Mouse (Mus musculus): ENCODE data around the gene Crabp1. TPM values are rescaled to one million over a fixed set of nuclear protein-coding genes. Genes with fewer than 3 reads are reported as not detected.
A peak's percentile ranks its signal among the peaks of the same experiment; 100 is the strongest.

The Crabp1 gene
- polyA plus RNA-seq, 1 experiment from 2014 or later = 1,341 TPM

GRCm38 (mm10) chr9:54782504-54782903 lies 18.0 kb downstream of the Crabp1 start:
- DNase-seq (ENCODE audit: low spot score) = no peak
- H3K27ac ChIP-seq (replicated peaks) = peak overlapping the region; percentile 72
- H3K4me1 ChIP-seq = peaks cover 52% of the 10 kb centered on the region
- H3K9me3 ChIP-seq = no peaks in the 10 kb centered on the region
- no peak overlapping the region for H3K4me3 ChIP-seq
- H3K27me3 ChIP-seq (replicated peaks; ENCODE audit: low read depth, poor library complexity, severe bottlenecking) = no peaks in the 10 kb centered on the region
- H3K36me3 ChIP-seq (replicated peaks) = no peaks in the 10 kb centered on the region
- WGBS = 60% methylated on average over 15 of the region's 15 CpGs

GRCm38 (mm10) chr9:54784003-54784402 lies 19.5 kb downstream of the Crabp1 start:
- Histone ChIP-seq H3K27me3 (replicated peaks; ENCODE audit: low read depth, poor library complexity, severe bottlenecking) (no peaks in the 10 kb centered on the region), H3K4me3 (no peak overlapping the region), H3K36me3 (replicated peaks) (no peaks in the 10 kb centered on the region), H3K27ac (replicated peaks) (peak overlapping the region; percentile 83), H3K9me3 (no peaks in the 10 kb centered on the region), H3K4me1 (peaks cover 59% of the 10 kb centered on the region)
- peak; percentile 81 for DNase-seq (ENCODE audit: low spot score)
- 22% methylated on average over 3 of the region's 3 CpGs for WGBS

DNA sequence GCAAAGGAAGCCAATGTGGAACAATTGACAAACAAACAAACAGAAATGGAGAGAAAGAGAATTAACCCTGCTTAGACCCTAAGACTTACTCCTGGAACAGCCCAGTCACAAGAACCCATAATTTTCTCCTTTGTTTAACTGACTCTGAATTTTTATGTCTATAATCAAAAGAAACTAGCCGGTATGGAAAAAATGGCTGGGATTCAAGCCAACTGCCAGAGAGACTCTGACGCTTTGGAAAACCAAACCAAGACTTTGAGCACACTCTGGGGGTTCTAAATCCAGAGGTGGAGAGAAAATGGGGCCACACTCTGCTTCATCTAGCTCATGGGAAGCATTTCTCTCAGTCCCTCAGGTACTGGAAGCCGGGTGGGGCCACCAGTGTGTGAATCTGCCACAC lies 20.7 kb downstream of the Crabp1 start:
- Histone ChIP-seq H3K4me3 (no peak overlapping the region), H3K27me3 (replicated peaks; ENCODE audit: low read depth, poor library complexity, severe bottlenecking) (no peaks in the 10 kb centered on the region), H3K9me3 (no peaks in the 10 kb centered on the region), H3K4me1 (peaks cover 59% of the 10 kb centered on the region), H3K27ac (replicated peaks) (peak overlapping the region; percentile 83), H3K36me3 (replicated peaks) (no peaks in the 10 kb centered on the region)
- DNase-seq (ENCODE audit: low spot score) = no peak
- WGBS = 87% methylated on average over 3 of the region's 3 CpGs

DNA sequence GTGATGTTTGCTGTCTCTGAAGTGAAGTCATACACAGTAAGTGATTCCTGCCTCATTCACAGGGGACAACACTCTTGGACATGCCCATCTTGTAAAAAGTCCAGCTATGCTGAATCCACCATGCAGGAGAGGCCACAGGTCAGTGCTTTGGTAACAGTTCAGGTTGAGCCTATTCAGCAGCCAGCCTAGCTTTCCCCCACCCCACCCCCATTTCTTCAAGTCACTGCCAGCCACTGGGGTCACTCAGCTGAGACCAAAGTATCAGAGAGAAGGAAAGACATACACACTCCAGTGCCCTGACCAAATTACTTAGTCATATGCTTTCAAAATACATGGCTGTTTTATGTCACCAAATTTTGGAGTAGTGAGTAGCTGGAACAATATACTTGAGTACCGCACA lies 21.5 kb downstream of the Crabp1 start:
- Histone ChIP-seq H3K4me1 (peaks cover 59% of the 10 kb centered on the region), H3K27me3 (replicated peaks; ENCODE audit: low read depth, poor library complexity, severe bottlenecking) (no peaks in the 10 kb centered on the region), H3K27ac (replicated peaks) (peak overlapping the region; percentile 75; the same call in 1 of the 2 replicates), H3K36me3 (replicated peaks) (no peaks in the 10 kb centered on the region), H3K9me3 (no peaks in the 10 kb centered on the region), H3K4me3 (no peak overlapping the region)
- 91% methylated on average over 1 of the region's 1 CpGs for WGBS
- DNase-seq (ENCODE audit: low spot score) = no peak

GRCm38 (mm10) chr9:54787760-54788159 lies 23.2 kb downstream of the Crabp1 start:
- no peaks in the 10 kb centered on the region for H3K9me3 ChIP-seq
- DNase-seq (ENCODE audit: low spot score) = peak; percentile 80
- H3K27ac ChIP-seq (replicated peaks) = peak overlapping the region; percentile 75
- H3K4me1 ChIP-seq = peaks cover 44% of the 10 kb centered on the region
- H3K27me3 ChIP-seq (replicated peaks; ENCODE audit: low read depth, poor library complexity, severe bottlenecking) = no peaks in the 10 kb centered on the region
- H3K4me3 ChIP-seq = no peak overlapping the region
- no peaks in the 10 kb centered on the region for H3K36me3 ChIP-seq (replicated peaks)
- WGBS = 25% methylated on average over 8 of the region's 8 CpGs

GRCm38 (mm10) chr9:54790271-54790670 lies 25.7 kb downstream of the Crabp1 start:
- Histone ChIP-seq H3K4me1 (peaks cover 24% of the 10 kb centered on the region), H3K4me3 (no peak overlapping the region), H3K27me3 (replicated peaks; ENCODE audit: low read depth, poor library complexity, severe bottlenecking) (no peaks in the 10 kb centered on the region), H3K27ac (replicated peaks) (0 out of 2 replicates have a peak overlapping the region, but pooled peaks have one; percentile 15), H3K36me3 (replicated peaks) (no peaks in the 10 kb centered on the region), H3K9me3 (no peaks in the 10 kb centered on the region)
- no peak for DNase-seq (ENCODE audit: low spot score)
- 82% methylated on average over 5 of the region's 5 CpGs for WGBS

DNA sequence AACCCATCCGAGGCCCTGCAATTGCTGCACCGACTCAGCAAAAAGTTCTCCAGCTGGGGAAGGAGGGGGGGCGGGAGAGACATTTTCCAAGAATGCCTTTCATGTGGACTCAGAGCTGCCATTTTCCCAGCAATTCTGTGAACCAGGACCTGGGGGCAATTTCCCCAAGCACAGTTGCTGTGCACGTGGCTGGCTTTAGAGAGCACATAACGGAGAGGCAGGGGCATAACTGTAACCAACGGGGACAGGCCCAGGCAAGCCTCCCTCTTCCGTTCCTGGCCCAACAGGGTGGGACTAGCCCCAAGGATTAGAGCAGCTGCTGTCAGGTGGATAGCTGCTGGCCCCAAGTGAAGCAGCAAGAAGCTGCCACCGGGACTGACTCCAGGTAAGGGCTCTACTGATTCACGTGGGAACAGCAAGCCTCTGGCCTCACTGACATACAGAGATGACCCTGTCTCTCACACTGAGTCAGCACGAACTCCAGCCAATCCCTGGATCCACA lies 37.0 kb downstream of the Crabp1 start:
- Histone ChIP-seq H3K36me3 (replicated peaks) (no peaks in the 10 kb centered on the region), H3K27me3 (replicated peaks; ENCODE audit: low read depth, poor library complexity, severe bottlenecking) (no peaks in the 10 kb centered on the region), H3K27ac (replicated peaks) (peak overlapping the region; percentile 84), H3K4me1 (peaks cover 62% of the 10 kb centered on the region), H3K9me3 (no peaks in the 10 kb centered on the region), H3K4me3 (peak overlapping the region; percentile 19; the same call in 1 of the 2 replicates)
- DNase-seq (ENCODE audit: low spot score) = peak; percentile 87
- 19% methylated on average over 10 of the region's 10 CpGs for WGBS

- Histone ChIP-seq H3K36me3 (replicated peaks) (no peaks in the 10 kb centered on the region), H3K4me3 (0 out of 2 replicates have a peak overlapping the region, but pooled peaks have one; percentile 8), H3K4me1 (peaks cover 72% of the 10 kb centered on the region), H3K27ac (replicated peaks) (peak overlapping the region; percentile 84), H3K27me3 (replicated peaks; ENCODE audit: low read depth, poor library complexity, severe bottlenecking) (no peaks in the 10 kb centered on the region), H3K9me3 (no peaks in the 10 kb centered on the region)
- 30% methylated on average over 6 of the region's 6 CpGs for WGBS
- DNase-seq (ENCODE audit: low spot score) = peak; percentile 85
Observed at GRCm38 (mm10) chr9:54802749-54803679, 38.5 kb downstream of the Crabp1 start.

DNA sequence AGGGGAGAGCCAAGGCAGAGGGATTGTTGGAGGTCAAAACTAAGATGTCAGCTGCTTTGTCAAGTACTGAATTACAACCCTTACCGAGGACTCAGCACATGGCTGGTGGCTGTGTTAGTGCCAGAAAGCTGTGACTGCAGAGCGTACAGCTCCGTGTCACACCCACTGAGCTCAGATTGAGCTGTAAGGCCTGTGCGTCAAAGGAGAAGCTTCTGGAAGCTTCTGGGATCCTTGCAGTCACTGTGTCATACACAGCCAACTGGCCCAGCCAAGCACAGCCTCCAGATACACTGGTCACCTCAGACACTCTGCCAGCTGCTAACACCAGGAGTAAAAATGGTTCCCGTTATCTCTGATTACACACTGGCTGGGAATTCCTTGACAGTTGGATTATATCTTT lies 39.8 kb downstream of the Crabp1 start:
- DNase-seq (ENCODE audit: low spot score) = no peak
- H3K4me1 ChIP-seq = peaks cover 79% of the 10 kb centered on the region
- 86% methylated on average over 5 of the region's 5 CpGs for WGBS
- peak overlapping the region; percentile 84 for H3K27ac ChIP-seq (replicated peaks)
- no peaks in the 10 kb centered on the region for H3K27me3 ChIP-seq (replicated peaks; ENCODE audit: low read depth, poor library complexity, severe bottlenecking)
- H3K9me3 ChIP-seq = no peaks in the 10 kb centered on the region
- H3K4me3 ChIP-seq = no peak overlapping the region
- no peaks in the 10 kb centered on the region for H3K36me3 ChIP-seq (replicated peaks)

DNA sequence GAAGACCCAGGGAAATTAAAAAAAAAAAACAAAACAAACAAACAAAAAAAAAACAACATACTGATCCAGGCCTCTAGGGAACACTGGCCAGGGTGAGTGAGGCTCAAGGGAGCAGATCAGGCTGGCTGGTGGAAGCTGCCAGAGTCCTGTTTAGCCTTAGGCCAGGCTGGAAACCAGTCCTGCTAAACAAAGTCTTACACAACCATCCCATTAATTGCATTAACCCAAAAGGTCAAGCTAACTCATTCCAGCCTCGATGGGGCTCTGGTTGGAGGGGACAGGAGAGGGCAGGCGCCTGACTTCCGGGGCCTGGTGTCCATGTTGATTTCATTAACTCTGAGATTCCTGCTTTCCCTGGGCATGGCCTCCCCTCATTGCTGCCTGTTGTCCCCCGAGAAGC lies 43.2 kb downstream of the Crabp1 start:
- DNase-seq (ENCODE audit: low spot score) = peak; percentile 72
- H3K27ac ChIP-seq (replicated peaks) = peak overlapping the region; percentile 81
- 24% methylated on average over 4 of the region's 4 CpGs for WGBS
- peaks cover 78% of the 10 kb centered on the region for H3K4me1 ChIP-seq
- no peaks in the 10 kb centered on the region for H3K9me3 ChIP-seq
- H3K27me3 ChIP-seq (replicated peaks; ENCODE audit: low read depth, poor library complexity, severe bottlenecking) = no peaks in the 10 kb centered on the region
- H3K4me3 ChIP-seq = no peak overlapping the region
- no peaks in the 10 kb centered on the region for H3K36me3 ChIP-seq (replicated peaks)

GRCm38 (mm10) chr9:54809953-54810352 lies 45.4 kb downstream of the Crabp1 start:
- H3K27me3 ChIP-seq (replicated peaks; ENCODE audit: low read depth, poor library complexity, severe bottlenecking) = no peaks in the 10 kb centered on the region
- H3K27ac ChIP-seq (replicated peaks) = peak overlapping the region; percentile 73
- H3K4me3 ChIP-seq = no peak overlapping the region
- 37% methylated on average over 4 of the region's 4 CpGs for WGBS
- peaks cover 56% of the 10 kb centered on the region for H3K4me1 ChIP-seq
- H3K9me3 ChIP-seq = no peaks in the 10 kb centered on the region
- no peak for DNase-seq (ENCODE audit: low spot score)
- no peaks in the 10 kb centered on the region for H3K36me3 ChIP-seq (replicated peaks)

- Histone ChIP-seq H3K27me3 (replicated peaks; ENCODE audit: low read depth, poor library complexity, severe bottlenecking) (no peaks in the 10 kb centered on the region), H3K4me3 (no peak overlapping the region), H3K36me3 (replicated peaks) (no peaks in the 10 kb centered on the region), H3K27ac (replicated peaks) (peak overlapping the region; percentile 79), H3K4me1 (peaks cover 54% of the 10 kb centered on the region), H3K9me3 (no peaks in the 10 kb centered on the region)
- peak; percentile 78 for DNase-seq (ENCODE audit: low spot score)
- WGBS = 48% methylated on average over 10 of the region's 10 CpGs
Observed at GRCm38 (mm10) chr9:54816508-54817201, 52.1 kb downstream of the Crabp1 start.

Measured in embryonic facial prominence, embryonic 10.5 days (tissue).